Mouse (Mus musculus): ENCODE results near the gene Ggta1.

Ggta1 gene

DNA sequence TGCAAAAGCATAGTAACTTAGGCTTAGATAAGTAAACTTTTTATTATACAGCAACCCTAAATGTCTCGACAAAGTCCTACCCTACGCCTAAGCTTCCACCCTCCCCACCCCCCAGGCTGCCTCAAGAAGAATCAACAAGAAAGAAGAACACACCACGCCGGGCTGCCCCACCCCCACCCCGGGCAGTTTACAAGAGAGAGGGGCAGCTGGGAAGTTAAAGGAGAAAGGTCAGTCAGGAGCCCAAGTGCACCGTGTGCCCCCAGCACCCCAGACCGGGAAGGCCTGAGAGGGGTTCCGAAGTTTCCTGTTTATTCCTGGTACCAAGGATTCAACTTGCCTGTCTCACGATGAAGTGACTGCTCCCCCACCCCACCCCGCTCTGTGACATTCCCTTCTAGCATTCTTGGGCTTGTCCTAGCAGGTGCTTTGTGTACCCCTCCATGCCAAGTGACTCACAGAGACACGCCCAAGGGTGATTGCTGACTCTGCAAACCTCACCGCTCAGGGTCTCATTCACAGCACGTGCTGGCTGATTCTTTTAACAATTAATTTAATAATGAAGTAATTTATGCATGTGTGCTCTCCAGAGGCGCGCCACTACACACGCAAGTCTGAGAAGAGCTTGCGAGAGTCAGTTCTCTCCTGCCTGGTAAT, 27.6 kb upstream of the Ggta1 start:
- no peak for DNase-seq

DNA sequence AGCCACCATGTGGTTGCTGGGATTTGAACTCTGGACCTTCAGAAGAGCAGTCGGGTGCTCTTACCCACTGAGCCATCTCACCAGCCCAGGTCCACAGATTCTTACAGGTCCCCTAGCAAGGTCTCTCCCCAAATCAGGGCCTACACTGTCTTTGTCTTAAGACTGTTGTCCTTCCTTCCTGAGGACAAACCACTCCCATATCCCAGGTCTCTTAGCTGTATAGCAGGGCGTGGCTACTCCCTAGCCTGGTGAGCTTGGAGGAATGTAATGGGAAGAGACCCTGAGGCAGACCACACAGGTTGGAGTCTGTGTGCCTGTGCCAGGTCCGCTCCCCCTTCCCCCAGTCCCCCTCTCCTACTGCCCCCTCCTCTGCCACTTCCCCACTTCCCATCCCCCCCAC, 24.7 kb upstream of the Ggta1 start:
- DNase-seq = no peak

DNA sequence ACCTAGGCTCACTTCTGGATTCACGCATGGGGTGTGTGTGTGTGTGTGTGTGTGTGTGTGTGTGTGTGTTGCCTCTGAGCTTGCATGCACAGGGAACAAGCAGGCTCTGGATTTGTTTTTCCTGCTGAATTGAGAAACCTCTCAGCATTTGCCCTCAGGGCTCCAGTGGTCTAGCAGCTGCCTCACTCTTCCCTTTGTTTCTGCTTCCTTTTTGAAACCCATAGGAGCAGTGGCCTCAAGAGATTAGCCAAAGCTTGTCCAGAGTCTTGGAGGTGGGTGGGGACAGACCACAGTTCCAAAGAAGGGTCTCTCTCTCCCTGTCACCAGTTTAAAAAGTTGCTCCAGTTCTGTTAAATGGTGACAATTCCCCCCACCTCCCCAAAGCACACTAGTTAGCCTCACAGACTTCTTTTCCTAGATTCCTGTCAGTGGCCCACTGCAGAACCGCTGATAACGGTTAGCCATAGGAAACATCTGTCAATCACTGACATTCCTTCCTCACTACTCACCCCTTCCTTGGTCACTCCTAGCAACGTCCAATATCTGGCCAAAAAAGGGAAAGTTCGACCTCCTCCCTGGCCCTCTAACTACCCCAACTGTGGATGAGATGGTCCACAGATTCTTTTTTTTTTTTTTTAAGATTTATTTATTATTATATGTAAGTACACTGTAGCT, 24.1 kb upstream of the Ggta1 start:
- DNase-seq = no peak

DNA sequence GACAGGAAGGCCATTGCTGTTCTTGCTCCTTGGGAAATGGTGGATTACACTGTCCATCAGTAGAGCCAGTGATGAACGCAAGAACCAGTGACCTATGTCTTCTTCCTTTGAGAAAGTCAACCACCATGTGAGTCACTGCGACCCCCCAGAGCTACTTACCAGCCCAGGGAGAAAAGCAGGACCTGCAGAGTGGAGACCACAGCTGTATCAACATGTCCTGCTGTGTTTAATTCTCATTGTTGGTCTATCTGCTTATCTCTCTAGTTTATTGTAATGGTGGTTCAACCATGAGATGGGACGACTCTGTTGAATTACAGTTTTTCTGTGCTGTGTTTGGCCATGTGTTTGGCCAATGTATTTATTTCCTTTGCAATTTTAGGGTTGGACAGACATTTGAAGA, 21.1 kb upstream of the Ggta1 start:
- DNase-seq = no peak

DNA sequence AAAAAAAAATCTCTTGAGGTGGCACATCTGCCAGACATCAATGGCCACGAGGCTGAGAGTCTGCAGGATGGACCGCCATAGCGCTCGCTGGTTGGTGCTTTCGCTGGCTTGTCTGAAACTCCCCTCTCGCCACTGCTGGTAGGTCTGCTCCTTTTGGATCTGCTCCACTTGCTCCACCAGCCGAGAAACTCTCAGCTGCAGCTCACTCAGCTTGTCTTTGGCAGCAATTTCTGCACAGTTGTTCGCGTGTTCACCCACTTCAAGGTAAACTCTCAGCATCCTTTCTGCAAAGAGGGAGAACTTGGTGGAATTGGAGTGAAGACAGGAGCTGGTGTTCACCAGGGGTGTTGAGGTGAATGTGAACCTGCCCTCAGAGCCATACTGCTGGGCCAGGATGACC, 20.4 kb upstream of the Ggta1 start:
- no peak for DNase-seq

DNA sequence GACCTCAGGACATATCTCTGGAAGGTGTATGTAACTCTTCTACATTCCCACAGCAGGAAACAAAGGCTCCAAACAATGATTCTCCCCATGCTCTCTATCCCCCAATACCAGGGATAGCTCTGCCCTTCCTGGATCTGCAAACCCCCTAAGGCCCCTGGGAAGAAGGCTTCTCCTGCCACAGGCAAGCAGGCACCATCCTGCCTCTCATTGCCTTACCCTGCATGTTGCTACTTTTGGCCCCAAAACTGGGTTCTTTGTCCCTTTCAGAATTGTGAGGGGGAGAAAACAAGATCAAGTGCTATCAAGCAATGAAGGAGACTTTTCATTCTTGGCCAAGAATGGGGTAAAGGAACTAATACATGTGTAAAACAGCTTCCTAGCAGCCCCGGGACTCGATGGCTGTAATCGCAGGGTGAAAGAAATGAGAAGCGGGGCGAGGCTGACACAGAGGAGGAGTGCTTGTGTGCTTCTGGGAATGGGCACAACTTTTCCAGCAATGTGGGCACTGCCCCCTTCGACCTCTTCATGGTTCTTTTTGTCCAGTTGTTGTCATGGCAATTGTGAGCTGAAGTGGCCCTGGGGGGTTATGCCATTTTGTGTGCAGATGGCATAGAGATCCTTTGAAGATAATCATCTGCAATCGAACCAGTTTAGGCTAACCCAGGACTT, 18.4 kb upstream of the Ggta1 start:
- DNase-seq = no peak

DNA sequence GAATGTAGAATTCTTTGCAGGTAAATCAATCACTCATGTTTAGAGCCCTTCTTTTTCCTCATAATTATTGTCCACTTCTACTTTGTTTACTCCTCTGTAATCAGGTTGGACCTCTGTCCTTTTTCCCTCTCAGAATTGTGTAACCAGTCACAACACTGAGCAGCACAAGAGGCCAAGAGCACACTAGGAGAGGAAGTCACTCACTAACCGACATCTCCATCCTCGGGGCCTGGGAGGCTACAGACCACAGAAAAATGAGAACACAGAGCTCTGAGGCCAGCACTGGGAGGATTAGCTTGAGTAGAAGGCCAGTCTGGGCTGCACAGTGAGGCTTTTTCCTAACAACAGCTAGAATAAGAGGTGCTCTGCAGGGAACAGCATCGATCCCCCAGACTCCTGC, 17.0 kb upstream of the Ggta1 start:
- no peak for DNase-seq

DNA sequence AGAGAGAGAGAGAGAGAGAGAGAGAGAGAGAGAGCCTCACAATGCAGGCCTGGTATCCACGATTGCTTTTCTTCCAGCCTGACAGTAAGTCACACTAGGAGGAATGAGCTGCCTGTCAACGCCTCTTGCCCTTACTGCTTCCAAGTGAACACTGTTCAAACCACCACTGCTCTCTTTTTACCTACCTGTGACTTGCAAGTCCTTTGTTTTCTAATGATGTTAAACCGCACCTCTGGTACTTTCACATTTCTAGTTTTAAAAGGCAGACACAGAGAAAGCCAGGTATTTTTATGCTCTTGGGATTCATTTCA, 15.7 kb upstream of the Ggta1 start:
- DNase-seq = no peak

DNA sequence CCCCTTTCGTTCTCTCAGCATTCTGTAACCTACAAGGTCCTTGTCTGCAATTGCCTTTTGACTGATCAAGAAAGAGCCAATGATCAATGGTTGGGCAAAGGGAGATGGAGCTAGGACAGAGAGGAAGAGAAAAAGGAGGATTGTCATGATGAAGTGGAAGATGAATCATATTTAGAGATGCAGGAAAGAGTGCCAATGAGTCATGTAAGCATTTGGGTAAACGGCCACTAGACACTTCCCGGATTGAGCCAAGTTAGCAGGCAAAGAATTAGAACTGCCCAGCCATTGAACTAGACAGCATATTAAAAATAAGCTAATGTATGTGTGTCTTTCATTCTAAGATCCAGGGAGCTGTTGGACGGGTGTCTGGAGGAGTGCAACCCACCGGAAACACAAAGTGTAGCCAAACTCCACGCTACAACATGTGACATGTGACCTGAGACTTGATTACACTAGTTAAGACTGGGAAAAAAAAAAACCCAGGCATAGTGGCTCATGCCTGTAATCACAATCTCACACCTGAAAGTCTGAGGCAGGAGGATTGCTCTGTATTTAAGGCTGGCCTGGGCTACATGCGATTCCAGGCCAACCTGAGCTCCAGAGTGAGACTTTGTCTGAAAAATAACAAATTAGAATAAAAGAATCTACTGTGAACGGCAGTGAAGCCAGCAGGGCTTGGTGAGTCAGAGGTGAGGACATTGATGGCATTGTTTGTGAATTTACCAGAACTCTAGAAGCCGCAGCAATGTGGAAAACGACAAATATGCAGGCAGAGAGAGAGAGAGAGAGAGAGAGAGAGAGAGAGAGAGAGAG, 15.2 kb upstream of the Ggta1 start:
- DNase-seq = no peak

DNA sequence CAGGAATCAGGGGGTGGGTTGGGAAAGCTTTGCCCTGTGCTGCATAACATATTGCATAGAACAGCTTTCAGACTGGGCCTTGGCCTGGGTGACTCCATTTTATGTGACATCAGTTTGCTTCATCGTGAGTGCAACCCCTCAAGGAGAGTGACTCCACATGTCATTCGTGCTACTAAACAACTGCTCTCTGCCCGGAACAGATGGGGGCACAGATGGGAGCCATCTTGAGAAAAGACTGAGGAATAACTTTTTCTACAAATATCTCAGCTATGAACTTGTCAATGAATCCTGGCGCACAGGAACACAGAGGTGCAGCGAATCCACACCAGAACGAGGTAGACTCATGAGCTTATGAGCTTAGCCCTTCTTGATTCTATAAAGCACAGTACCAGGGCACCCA, 14.3 kb upstream of the Ggta1 start:
- no peak for DNase-seq

DNA sequence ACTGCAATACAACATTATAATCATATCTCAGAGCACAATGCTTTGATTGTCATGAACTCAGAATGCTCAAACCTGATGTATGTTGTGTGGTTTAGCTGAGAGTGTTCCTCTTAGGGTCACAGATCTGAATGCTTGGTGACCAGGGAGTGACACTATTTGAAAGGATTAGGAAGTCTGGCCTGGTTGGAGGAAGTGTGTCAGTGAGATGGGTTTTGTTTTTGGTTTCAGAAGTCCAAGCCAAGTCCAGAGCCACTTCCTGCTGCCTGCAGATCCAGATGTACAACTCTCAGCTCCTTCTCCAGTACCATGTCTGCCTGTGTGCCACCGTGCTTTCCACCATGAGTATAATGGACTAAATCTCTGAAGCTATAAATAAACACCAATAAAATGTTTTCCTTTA, 11.9 kb upstream of the Ggta1 start:
- no peak for DNase-seq

DNA sequence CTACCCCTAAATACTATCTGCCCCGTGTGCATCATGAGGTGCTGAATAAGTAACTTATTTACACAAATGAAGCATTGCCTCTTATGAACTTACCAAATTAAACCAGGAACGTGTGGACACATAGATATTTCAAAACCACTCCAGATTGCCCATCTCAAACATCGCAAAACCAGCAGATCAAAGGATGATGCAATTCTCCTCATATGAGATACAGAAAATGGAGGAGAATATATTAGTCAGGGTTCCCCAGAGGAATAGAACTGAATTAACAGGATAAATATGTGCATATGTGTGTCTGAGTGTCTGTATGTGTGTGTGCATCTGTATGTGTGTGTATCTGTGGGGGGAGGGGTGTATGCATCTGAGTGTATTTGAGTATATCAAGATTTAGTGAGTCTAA, 6.2 kb upstream of the Ggta1 start:
- no peak for DNase-seq

DNA sequence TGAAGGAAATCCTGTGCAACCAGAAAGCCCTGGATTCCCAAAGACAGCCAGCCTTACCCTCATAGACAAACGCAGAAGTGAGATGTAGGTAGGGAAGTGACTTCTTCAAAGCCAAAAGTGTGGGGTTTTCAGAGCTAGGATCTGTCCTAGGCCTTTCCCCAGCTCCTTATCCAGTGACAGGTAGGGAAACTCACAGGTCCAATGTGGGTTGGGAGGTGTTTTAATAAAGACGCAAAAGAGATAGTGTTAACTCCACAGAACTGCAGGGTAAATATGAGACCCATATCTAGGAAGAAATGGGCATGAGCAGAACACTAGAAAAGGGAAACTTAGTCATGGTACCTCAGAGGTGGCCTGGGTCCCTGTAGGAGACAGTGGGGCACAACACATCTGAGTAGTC, 5.2 kb upstream of the Ggta1 start:
- DNase-seq = no peak

DNA sequence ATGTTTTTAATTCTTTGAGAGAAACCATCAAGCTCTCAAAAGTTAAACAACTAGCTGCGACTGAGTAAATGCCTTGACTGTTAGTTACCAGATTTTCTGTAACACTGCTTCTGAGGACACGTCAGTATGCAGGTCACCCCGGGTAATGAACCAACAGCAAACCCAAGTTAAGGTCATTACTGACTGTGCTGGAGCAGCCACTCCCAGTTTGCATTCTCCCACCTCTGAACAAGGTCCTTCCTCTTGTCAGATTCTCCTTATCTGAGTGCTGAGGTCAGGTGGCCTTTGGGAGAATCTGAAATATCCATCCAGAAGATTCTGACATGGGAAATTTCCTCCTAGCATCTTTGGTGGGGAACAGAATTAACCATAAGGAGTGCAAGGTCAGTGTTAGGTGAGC, 4.8 kb upstream of the Ggta1 start:
- no peak for DNase-seq

DNA sequence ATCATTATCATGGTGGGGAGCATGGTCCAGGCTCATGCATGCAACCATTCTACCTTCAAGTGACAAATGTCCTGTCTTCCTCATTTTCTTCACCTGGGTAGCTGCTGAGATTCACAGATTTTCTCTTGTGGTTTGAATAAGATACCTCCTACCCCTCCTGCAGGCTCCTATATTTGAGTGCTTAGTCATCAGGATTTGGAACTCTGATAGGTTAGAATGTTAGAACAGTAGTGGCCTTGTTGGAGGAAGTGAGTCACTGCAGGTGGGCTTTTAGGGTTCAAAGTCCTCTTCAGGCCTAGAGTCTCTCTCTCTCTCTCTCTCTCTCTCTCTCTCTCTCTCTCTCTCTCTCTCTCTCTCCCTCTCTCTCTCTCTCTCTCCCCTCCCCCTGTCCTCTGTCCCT, 2.6 kb upstream of the Ggta1 start:
- no peak for DNase-seq

DNA sequence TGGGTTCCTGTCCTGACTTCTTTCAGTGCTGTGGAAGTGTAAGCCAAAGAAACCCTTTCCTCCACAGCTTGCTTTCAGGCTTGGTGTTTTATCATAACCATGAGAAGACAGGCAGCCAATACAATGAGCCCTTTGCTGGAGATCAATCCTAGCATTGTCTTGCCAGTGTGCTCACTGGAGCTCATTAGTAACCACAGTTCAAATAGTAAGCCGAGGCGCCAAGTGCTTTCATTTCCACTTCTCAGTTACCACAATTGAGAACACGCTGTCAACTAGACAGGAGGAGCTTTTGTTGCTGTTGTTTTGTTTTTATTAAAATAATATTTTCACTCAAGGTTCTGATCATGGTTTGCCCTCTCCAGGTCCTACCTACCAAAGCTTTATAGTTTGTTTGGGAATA, 1.5 kb upstream of the Ggta1 start:
- no peak for DNase-seq

DNA sequence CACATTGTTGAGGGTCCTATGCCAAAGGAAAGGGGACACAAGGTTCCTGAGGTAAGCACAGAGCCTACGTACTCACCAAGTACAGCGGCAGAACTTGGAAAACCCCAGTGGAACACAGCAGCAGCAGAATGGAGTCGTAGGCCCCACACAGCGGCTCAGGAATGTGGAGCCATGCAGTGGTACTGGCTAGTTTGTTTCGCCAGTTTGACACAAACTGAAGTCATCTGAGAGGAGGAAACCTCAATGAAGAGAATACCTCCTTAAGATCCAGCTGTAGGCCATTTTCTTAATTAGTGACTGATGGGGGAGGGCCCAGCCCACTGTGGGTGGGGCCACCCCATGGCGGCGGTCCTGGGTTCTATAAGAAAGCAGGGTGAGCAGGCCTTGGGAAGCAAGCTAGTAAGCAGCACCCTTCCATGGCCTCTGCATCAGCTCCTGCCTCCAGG, 1.1 kb upstream of the Ggta1 start:
- no peak for DNase-seq

DNA sequence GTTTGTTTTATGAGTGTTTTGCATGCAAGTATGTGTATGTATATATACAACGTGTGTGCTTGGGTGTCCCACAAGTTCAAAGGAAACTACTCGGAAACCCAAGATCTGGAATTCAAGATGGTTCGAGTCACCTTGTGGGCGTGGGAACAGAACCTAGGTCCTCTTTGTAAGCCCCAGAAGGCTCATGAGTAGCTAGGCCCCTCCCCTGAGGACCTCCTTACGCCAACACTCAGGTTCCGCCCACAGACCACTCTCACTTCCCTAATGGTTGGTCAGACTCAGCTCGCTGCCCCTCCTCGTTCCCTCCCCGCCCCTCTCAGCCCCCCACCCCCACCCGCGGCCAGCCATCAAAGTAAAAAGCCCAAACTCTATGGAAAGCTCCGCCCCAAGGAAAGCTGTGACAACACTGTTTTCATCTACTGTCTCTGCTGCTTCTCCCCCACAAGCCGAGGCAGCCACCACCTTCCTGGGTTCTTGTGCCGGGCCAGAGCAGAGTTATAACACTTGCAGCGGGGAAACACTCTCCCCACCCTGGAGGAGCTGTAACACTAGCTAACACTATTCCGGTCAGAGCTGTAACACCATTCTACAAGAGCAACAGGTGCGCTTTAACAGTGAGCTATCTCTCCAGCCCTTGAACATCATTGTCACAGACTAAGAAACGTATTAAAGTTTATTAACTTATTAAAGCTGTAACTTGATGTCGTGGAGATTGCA, 499 bp upstream of the Ggta1 start:
- no peak for DNase-seq

DNA sequence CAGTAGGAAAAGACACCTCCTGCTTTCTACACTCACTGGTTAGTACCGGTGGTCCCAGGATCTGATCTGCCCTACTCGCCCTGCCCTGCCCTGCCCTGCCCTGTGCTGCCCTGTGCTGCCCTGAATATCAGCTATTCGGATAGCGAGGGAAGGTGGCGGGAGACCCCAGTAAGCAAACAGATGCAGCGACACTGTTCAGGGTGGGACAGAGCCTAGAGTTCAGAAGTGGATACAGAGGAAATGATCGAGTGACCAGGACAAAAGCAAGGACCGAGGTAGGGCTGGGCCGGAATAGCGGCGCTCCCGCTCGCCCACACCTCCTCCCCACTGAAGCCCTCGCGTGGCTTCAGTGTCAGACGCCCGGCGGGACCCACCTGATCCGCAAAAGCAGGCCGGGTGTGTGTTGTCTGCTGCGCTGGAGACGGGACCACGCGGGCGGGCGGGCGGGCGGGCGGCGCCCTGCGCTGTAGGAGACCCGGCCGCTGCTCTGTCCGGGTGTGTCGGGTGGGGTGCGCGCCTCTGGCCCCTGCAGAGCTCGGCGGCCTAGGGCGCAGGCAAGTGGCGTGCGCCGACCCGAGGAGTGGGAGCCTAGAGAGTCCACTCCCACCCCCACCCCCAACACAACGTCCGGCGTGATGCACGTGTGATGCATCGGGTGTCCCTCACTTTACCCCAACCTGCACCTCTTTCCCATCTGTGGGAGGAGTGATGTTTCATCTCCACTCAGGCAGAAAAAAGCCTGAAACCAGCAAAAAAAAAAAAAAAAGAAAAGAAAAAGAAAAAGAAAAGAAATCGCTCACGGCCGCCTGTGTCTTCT, 852 bp downstream of the Ggta1 start:
- no peak for DNase-seq

DNA sequence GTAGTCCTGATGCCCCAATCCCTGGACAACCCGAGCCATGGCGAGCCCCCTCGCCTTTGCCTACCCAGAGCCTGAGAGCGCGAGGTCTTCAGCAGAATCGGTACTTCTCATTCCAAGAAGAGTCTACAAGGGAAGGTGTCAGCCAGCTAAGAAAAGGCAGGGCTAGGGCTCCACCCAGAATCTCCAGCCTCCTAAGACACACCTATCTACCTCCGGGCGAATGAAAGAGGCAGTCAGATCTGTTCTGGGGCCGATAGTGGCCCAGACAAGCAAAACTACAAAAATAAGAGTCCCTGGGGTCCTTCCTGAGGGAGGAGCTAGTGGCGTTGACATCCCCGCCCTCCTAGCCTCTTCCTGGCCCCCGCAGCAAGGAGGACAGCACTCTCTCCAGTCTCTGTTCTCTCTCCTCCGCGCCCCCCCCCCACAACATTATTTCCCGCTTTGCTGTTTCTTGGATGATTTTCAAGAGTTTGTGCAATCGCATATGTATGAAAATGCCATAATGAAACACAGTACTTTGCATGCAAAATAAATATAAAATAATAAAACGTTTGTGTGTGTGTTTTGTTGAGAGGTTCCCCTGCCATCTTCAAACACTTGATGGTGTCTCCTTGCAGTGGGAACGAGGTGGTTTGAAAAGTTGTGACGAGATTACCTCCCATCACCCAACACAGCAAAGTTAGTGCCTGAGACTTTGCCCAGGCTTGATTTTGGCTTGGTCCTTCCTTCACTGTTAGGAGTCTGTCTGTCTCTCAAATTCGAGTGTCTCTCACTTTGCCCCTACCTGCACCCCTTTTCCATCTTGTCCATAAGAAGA, 1.7 kb downstream of the Ggta1 start:
- DNase-seq = no peak

DNA sequence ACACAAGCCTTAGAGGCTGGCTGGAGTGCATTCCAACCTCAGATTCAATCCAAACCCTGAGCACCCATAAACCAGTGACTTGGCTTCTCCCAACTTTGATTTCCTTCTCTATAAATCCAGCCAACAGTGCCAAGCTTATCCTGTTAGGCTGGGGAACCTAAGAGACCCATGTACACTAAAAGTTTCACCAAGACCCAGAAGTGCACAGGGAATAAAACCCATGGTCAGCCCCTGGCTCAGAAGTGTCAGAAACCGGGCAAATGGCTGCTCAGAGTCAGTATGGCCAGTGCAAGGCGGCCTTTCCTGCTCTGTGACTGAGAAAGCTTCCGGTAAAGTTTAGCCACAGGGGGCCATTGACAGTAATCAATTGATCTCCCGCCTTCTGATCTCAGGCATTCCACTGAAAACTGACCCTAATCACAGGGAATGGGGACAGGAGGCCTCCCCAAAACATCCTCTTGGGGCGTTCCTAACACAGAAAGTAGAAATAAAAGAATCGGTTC, 2.6 kb downstream of the Ggta1 start:
- DNase-seq = no peak

Data from cerebellum, adult 9-10 months (tissue).